9 mouse cellular contexts compared by ENCODE assay signal in the genomic region with DNA sequence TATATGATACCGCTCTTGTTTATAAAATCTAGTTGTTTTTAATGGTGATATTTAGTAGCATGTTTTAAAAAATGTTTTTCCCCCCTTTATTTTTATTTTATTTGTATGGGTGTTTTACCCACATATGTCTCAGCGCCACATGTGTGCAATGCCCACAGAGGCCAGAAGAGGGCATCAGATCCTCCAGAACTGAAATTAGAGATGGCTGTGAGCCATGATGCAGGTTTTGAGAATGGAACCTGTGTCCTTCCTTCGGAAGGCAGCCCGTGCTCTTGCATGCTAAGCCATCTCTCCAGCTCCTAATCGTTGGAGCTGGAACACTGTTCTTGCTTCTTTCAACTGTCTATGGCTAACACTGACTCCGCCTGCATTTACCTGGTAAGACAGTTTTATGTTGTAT. TPM values are rescaled to one million over a fixed set of nuclear protein-coding genes. Genes with fewer than 3 reads are reported as not detected.
DNase-seq lines count a peak whose midpoint lies in the region; ATAC-seq and TF ChIP-seq lines count a peak whose summit lies in the region.
"Had no signal": no experiment of that assay in that cellular context is flagged by ENCODE, and none has a peak within 500 bp of the region (broad histone marks: within the 10 kb centered on the region; RNA-seq: fewer than 3 reads in every experiment).

No protein-coding gene starts in this region.

- TF ChIP-seq CTCF in MEL (IDR thresholded peaks at IDR 0.05 in 2 of 3, conservative IDR thresholded peaks at IDR 0.05 in 1 of 3; ENCODE audit: control insufficient read depth in 1 of 3, insufficient read depth in 1 of 3, low read depth in 2 of 3, low read length in 3 of 3, poor library complexity in 1 of 3, severe bottlenecking in 1 of 3), result peak; percentile 33 to 60 (median 50)
- peak; percentile 65; the same call in 1 of the 2 replicates for TF ChIP-seq CTCF in cerebellum, adult 2 months (IDR thresholded peaks at IDR 0.05; ENCODE audit: borderline replicate concordance, insufficient read depth, low read depth, low read length)

- H3K79me2 ChIP-seq in MEL (ENCODE audit: control insufficient read depth, insufficient read depth, low read length, poor library complexity), result no peaks in the 10 kb centered on the region

- no peaks in the 10 kb centered on the region for H3K9me3 ChIP-seq in kidney, embryonic 15.5 days (replicated peaks)
- no peaks in the 10 kb centered on the region for H3K9me3 ChIP-seq in MEL (replicated peaks; ENCODE audit: insufficient read depth, low read length)
- H3K9me3 ChIP-seq: midbrain, embryonic 12.5 days had no signal

- no peaks in the 10 kb centered on the region for H3K27me3 ChIP-seq in kidney, embryonic 15.5 days
- H3K27me3 ChIP-seq in MEL (ENCODE audit: control insufficient read depth in 1 of 2, insufficient read depth in 2 of 2, low read length in 2 of 2), result no peaks in the 10 kb centered on the region
- H3K27me3 ChIP-seq in cerebellum, adult 2 months (ENCODE audit: control insufficient read depth, insufficient read depth, low read length), result no peaks in the 10 kb centered on the region
- H3K27me3 ChIP-seq: midbrain, embryonic 12.5 days had no signal

- ATAC-seq in kidney, embryonic 15.5 days (replicated peaks; ENCODE audit: low FRiP score), result no peak

- no peak for TF ChIP-seq POLR2A in MEL (IDR thresholded peaks at IDR 0.05; ENCODE audit: control insufficient read depth in 1 of 2, insufficient read depth in 1 of 2, low read depth in 1 of 2, low read length in 2 of 2, poor library complexity in 1 of 2)
- TF ChIP-seq POLR2A in cerebellum, adult 2 months (IDR thresholded peaks at IDR 0.05; ENCODE audit: borderline replicate concordance, insufficient read depth, low read length), result no peak

- 73% methylated on average over 6 of the region's 6 CpGs for WGBS in kidney, embryonic 15.5 days
- 57% methylated on average over 6 of the region's 6 CpGs for WGBS in cerebellum, adult 2 months

- H3K4me3 ChIP-seq in kidney, embryonic 15.5 days (replicated peaks), result no peak overlapping the region
- H3K4me3 ChIP-seq in MEL (ENCODE audit: control insufficient read depth in 1 of 2, insufficient read depth in 1 of 2, low read depth in 2 of 2, low read length in 2 of 2), result no peak overlapping the region
- H3K4me3 ChIP-seq in cerebellum, adult 2 months (replicated peaks; ENCODE audit: insufficient read depth, low read depth, low read length), result no peak overlapping the region
- H3K4me3 ChIP-seq: midbrain, embryonic 12.5 days had no signal

- no peaks in the 10 kb centered on the region for H3K4me1 ChIP-seq in kidney, embryonic 15.5 days
- H3K4me1 ChIP-seq in MEL (ENCODE audit: control insufficient read depth in 1 of 2, insufficient read depth in 2 of 2, low read length in 2 of 2), result no peaks in the 10 kb centered on the region
- peaks cover 10% of the 10 kb centered on the region for H3K4me1 ChIP-seq in cerebellum, adult 2 months (ENCODE audit: control insufficient read depth, insufficient read depth, low read length)
- H3K4me1 ChIP-seq: midbrain, embryonic 12.5 days had no signal

- peak; percentile 29 for TF ChIP-seq RAD21 in MEL (IDR thresholded peaks at IDR 0.05; ENCODE audit: low read depth, low read length)

- no peak overlapping the region for H3K9ac ChIP-seq in kidney, embryonic 15.5 days
- no peak overlapping the region for H3K9ac ChIP-seq in MEL (ENCODE audit: control insufficient read depth, low read depth, low read length, poor library complexity, severe bottlenecking)
- H3K9ac ChIP-seq: midbrain, embryonic 12.5 days had no signal

- intact Hi-C loops in gastrocnemius, postnatal 14 days (cut with DNase I; ENCODE audit: low total_unique reads), result loop anchor here (5.0 to 10.0 kb wide), 2 partner anchors 94 to 171 kb away; no protein-coding TSS in a partner anchor

- peak; percentile 12 for DNase-seq in kidney, adult 11 months
- DNase-seq in MEL (ENCODE audit: low read depth, low spot score), result peak; percentile 29
- peak; percentile 36 to 60 for DNase-seq in cerebellum, adult 2 months
- DNase-seq in gastrocnemius, postnatal 14 days, result peak; percentile 37
- peak; percentile 17 for DNase-seq in left cerebral cortex, adult 11 months (ENCODE audit: low spot score)
- peak; percentile 56 for DNase-seq in naive thymus-derived CD4-positive, alpha-beta T cell, adult 2 months (ENCODE audit: low read depth)
- peak; percentile 76 for DNase-seq in thymus, postnatal 4 days

- H3K27ac ChIP-seq in kidney, embryonic 15.5 days, result no peak overlapping the region
- no peak overlapping the region for H3K27ac ChIP-seq in MEL (ENCODE audit: control insufficient read depth, low read depth, low read length)
- H3K27ac ChIP-seq in cerebellum, adult 2 months (ENCODE audit: insufficient read depth, low read length), result no peak overlapping the region
- H3K27ac ChIP-seq: midbrain, embryonic 12.5 days had no signal

- TF ChIP-seq EP300 in MEL (IDR thresholded peaks at IDR 0.05; ENCODE audit: low read depth in 1 of 2, low read length in 2 of 2), result no peak

- peaks cover 4% of the 10 kb centered on the region for H3K36me3 ChIP-seq in kidney, embryonic 15.5 days
- H3K36me3 ChIP-seq in MEL (ENCODE audit: control insufficient read depth in 1 of 2, insufficient read depth in 2 of 2, low read length in 2 of 2), result no peaks in the 10 kb centered on the region

- H3K4me2 ChIP-seq in kidney, embryonic 15.5 days, result no peak overlapping the region
- H3K4me2 ChIP-seq: midbrain, embryonic 12.5 days had no signal

TF ChIP-seq in MEL, 35 proteins besides CTCF, POLR2A, EP300 and RAD21:
- TF ChIP-seq ZC3H11A (IDR thresholded peaks at IDR 0.05; ENCODE audit: low read depth, low read length) (peak; percentile 47), POLR2AphosphoS2 (IDR thresholded peaks at IDR 0.05; ENCODE audit: low read length) (no peak), SMC3 (IDR thresholded peaks at IDR 0.05; ENCODE audit: low read depth, low read length) (peak; percentile 57)

RNA-seq across cellular contexts. Expression of a gene that starts 33.8 kb away (rescaled TPM):
- polyA plus RNA-seq in kidney, embryonic 15.5 days (2015; fragmentation: Nextera tagmentation; extraction: Ambion mirVana), result 24.8 and 27.3 TPM in 2 replicates
- total RNA-seq in MEL (2012; rRNA removed), result not detected in 2 replicates
- not detected for polyA plus RNA-seq in MEL (2012; ENCODE audit: insufficient read depth in 1 of 2, insufficient read length in 2 of 2, low read depth in 1 of 2, low replicate concordance in 2 of 2, missing spikeins in 1 of 2)
- 2.4 and 3.2 TPM in 2 replicates for polyA plus RNA-seq in cerebellum, adult 2 months (2012; rRNA removed)
- total RNA-seq in gastrocnemius, postnatal 14 days (2021), result 1 to 10 TPM; 3.0 to 3.1 TPM

RNA-seq across cellular contexts. Expression of a gene that starts 34.0 kb away (rescaled TPM):
- polyA plus RNA-seq in kidney, embryonic 15.5 days (2015; fragmentation: Nextera tagmentation; extraction: Ambion mirVana), result 17.8 and 22.6 TPM in 2 replicates
- total RNA-seq in MEL (2012; rRNA removed), result not detected in 2 replicates
- polyA plus RNA-seq in MEL (2012; ENCODE audit: insufficient read depth in 1 of 2, insufficient read length in 2 of 2, low read depth in 1 of 2, low replicate concordance in 2 of 2, missing spikeins in 1 of 2), result not detected
- polyA plus RNA-seq in cerebellum, adult 2 months (2012; rRNA removed), result 53.2 and 57.1 TPM in 2 replicates
- 1 to 10 TPM; 2.5 to 3.7 TPM for total RNA-seq in gastrocnemius, postnatal 14 days (2021)

Comparison
In these comparisons a context has a peak if more than half of its experiments do, and no peak if none do; other contexts are left out.
1. DNase-seq: peak in every context shown above with its lines; median percentile 76 in thymus, postnatal 4 days; 56 in naive thymus-derived CD4-positive, alpha-beta T cell, adult 2 months; 48 in cerebellum, adult 2 months; 37 in gastrocnemius, postnatal 14 days; 29 in MEL; 17 in left cerebral cortex, adult 11 months; 12 in kidney, adult 11 months.
2. RNA of a gene that starts 34.0 kb away (polyA plus RNA-seq): 53.2 to 57.1 TPM in cerebellum, adult 2 months and 17.8 to 22.6 TPM in kidney, embryonic 15.5 days; not detected in MEL; every median in the first group is over 10 times any median in the second.